Mouse (Mus musculus) forebrain, embryonic 16.5 days (tissue): ENCODE results near the gene Vmn1r149. TPM values are rescaled to one million over a fixed set of nuclear protein-coding genes. Genes with fewer than 3 reads are reported as not detected.
"Not testable (repeated sequence)": the region's sequence is repeated elsewhere in the genome, so short reads cannot be mapped to it uniquely, and the experiment has no call there.

Experiments
- ATAC-seq: fragments of 200-750 bp; cut with Nextera tagmentation; 2 replicates; pipeline ENCODE4 v1.8.0; 2017; ENCODE audit warnings: mild to moderate bottlenecking, moderate library complexity
- H3K27ac ChIP-seq: fragments of 300-500 bp; sonication (generic); 2 replicates; pipeline ENCODE4 v1.5.1; 2014; ENCODE audit warnings: low read length, control low read depth
- H3K27me3 ChIP-seq: fragments of 300-500 bp; sonication (generic); replicated peaks from 2 replicates; pipeline ENCODE4 v1.6.1; 2014; ENCODE audit warnings: low read length; ENCODE audit not compliant: control insufficient read depth, insufficient read depth
- H3K36me3 ChIP-seq: fragments of 300-500 bp; sonication (generic); 2 replicates; pipeline ENCODE4 v1.6.1; 2014; ENCODE audit not compliant: control insufficient read depth, insufficient read depth
- H3K4me1 ChIP-seq: fragments of 300-500 bp; sonication (generic); replicated peaks from 2 replicates; pipeline ENCODE4 v1.6.1; 2014; ENCODE audit warnings: low read length; ENCODE audit not compliant: control insufficient read depth, insufficient read depth
- H3K4me2 ChIP-seq: fragments of 300-500 bp; sonication (generic); 2 replicates; pipeline ENCODE4 v1.6.1; 2014; ENCODE audit warnings: mild to moderate bottlenecking, low read length, control low read depth
- H3K4me3 ChIP-seq: fragments of 300-500 bp; sonication (generic); replicated peaks from 2 replicates; pipeline ENCODE4 v1.5.1; 2014; ENCODE audit warnings: mild to moderate bottlenecking, low read length, control low read depth
- H3K9ac ChIP-seq: fragments of 300-500 bp; sonication (generic); replicated peaks from 2 replicates; pipeline ENCODE4 v1.6.1; 2014; ENCODE audit warnings: low read depth, low read length, control low read depth
- H3K9me3 ChIP-seq: fragments of 300-500 bp; sonication (generic); 2 replicates; pipeline ENCODE4 v1.6.1; 2016; ENCODE audit warnings: low read length; ENCODE audit not compliant: control insufficient read depth
- WGBS: fragments of 180-500 bp; shearing (Covaris S2); extraction: QIAGEN DNeasy Blood & Tissue Kit; methylation state at CpG from one replicate; pipeline ENCODE4 v1.1.7; 2014; 5-methylcytosine and 5-hydroxymethylcytosine counted together
- polyA plus RNA-seq: library from polyadenylated mRNA; unstranded; fragments of >200 nt; fragmentation: Nextera tagmentation; extraction: Ambion mirVana; gene quantifications from 2 replicates; pipeline ENCODE4 v1.2.1, GENCODE M21; 2015

Vmn1r149 gene
- not detected in 2 replicates for polyA plus RNA-seq

DNA sequence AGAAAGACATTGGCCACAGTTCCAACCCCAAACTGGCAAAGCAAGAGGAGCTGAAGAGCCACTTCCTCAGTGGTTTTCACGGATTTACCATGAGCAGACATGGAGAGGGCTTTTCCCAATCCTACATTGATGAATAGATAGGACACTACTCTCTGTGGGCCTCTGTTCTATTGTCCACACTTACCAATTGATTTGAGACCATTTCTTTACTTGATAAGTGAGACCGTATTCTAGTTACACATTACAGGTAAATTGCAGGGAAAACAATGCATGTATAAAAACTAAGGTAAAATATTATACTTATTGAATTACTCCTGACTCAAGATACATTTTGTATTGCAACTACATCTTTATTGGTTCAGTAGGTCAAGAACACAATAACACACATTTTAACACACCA is at the start of gene Vmn1r149:
TSS of gene Vmn1r149 (minus strand) at position 101 of the 400 bp plus-strand sequence.
- H3K4me3 ChIP-seq, H3K27ac ChIP-seq, H3K9me3 ChIP-seq, H3K36me3 ChIP-seq, H3K4me2 ChIP-seq, H3K27me3 ChIP-seq, ATAC-seq, H3K9ac ChIP-seq, H3K4me1 ChIP-seq: not testable (repeated sequence)
- WGBS: no CpG with 5 or more reads among the region's 2 CpGs

- not testable (repeated sequence) for H3K36me3 ChIP-seq, H3K4me2 ChIP-seq, H3K27me3 ChIP-seq, H3K9me3 ChIP-seq, H3K27ac ChIP-seq, H3K4me1 ChIP-seq, ATAC-seq, H3K9ac ChIP-seq, H3K4me3 ChIP-seq
- WGBS: no CpG with 5 or more reads among the region's 5 CpGs
Observed at GRCm38 (mm10) chr7:22463975-22464374, 25.9 kb upstream of the Vmn1r149 start, which contains the start of gene Gm10665. Gene Gm10665, minus strand, starts transcription at chr7:22464075.

DNA sequence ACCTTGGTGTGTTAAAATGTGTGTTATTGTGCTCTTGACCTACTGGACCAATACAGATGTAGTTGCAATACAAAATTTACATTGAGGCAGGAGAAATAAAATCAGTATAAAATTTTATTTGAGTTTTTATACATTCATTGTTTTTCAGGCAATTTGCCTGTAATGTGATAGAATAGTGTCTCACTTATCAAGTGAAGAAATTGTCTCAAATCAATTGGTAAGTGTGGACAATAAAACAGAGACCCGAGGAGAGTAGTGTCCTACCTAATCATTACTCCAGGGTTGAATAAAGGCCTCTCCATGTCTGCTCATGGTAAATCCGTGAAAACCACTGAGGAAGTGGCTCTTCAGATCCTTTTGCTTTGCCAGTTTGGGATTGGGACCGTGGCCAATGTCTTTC is 24.7 kb downstream of the Vmn1r149 start, which contains the start of gene Vmn1r148:
TSS of gene Vmn1r148 (plus strand) at position 301 of the 400 bp plus-strand sequence.
- H3K27ac ChIP-seq, H3K9me3 ChIP-seq, H3K4me1 ChIP-seq, H3K9ac ChIP-seq, H3K4me2 ChIP-seq, ATAC-seq, H3K4me3 ChIP-seq, H3K27me3 ChIP-seq, H3K36me3 ChIP-seq: not testable (repeated sequence)
- WGBS: no CpG with 5 or more reads among the region's 3 CpGs

Other genes starting within 250 kb of the Vmn1r149 start
- not detected in 2 replicates for gene Vmn1r143, start 248.9 kb downstream of the Vmn1r149 start, polyA plus RNA-seq
- not detected in 2 replicates for gene Gm8653, start 237.0 kb downstream of the Vmn1r149 start, polyA plus RNA-seq
- not detected in 2 replicates for gene Gm8453, start 208.7 kb downstream of the Vmn1r149 start, polyA plus RNA-seq
- gene Gm4187, start 108.5 kb downstream of the Vmn1r149 start, polyA plus RNA-seq: not detected in 2 replicates
- not detected in 2 replicates for gene Gm8660, start 67.2 kb downstream of the Vmn1r149 start, polyA plus RNA-seq
- gene Vmn1r148, start 24.6 kb downstream of the Vmn1r149 start, polyA plus RNA-seq: not detected in 2 replicates
- not detected in 2 replicates for gene Gm10665, start 25.8 kb upstream of the Vmn1r149 start, polyA plus RNA-seq
- not detected in 2 replicates for gene Vmn1r151, start 61.4 kb upstream of the Vmn1r149 start, polyA plus RNA-seq
- gene Vmn1r152, start 84.7 kb upstream of the Vmn1r149 start, polyA plus RNA-seq: not detected in 2 replicates
- not detected in 2 replicates for gene Gm8677, start 96.7 kb upstream of the Vmn1r149 start, polyA plus RNA-seq
- not detected in 2 replicates for gene Gm4201, start 127.1 kb upstream of the Vmn1r149 start, polyA plus RNA-seq
- not detected in 2 replicates for gene Gm4565, start 149.9 kb upstream of the Vmn1r149 start, polyA plus RNA-seq
- not detected in 2 replicates for gene Vmn1r155, start 219.8 kb upstream of the Vmn1r149 start, polyA plus RNA-seq